Comparison of ENCODE assay signal across 23 mouse cellular contexts in genomic region chr14:56462729-56463128, GRCm38 (mm10).
"Had no signal": no experiment of that assay in that cellular context is flagged by ENCODE, and none has a peak within 500 bp of the region (broad histone marks: within the 10 kb centered on the region; RNA-seq: fewer than 3 reads in every experiment).

No protein-coding gene starts in this region.

- H3K9ac ChIP-seq: limb, embryonic 12.5 days; limb, embryonic 15.5 days; lung, embryonic 15.5 days; midbrain, embryonic 12.5 days; midbrain, embryonic 15.5 days; neural tube, embryonic 12.5 days; neural tube, embryonic 15.5 days; stomach, embryonic 15.5 days had no signal

- ATAC-seq: intestine, postnatal 0 days; midbrain, embryonic 15.5 days had no signal

- H3K9me3 ChIP-seq: limb, embryonic 12.5 days; limb, embryonic 15.5 days; lung, embryonic 15.5 days; midbrain, embryonic 12.5 days; midbrain, embryonic 15.5 days; neural tube, embryonic 12.5 days; neural tube, embryonic 15.5 days; stomach, embryonic 15.5 days had no signal

- DNase-seq: kidney, adult 2 months; kidney, postnatal 25 days; layer of hippocampus, adult 9-11 months; left cerebral cortex, postnatal 4 days; lung, adult 18-20 months; lung, postnatal 10 days; lung, postnatal 36 days; right cerebral cortex, adult 18-20 months; right cerebral cortex, postnatal 25 days; spleen, adult 18-20 months; thymus, adult 18-20 months; thymus, postnatal 36 days had no signal

- H3K27me3 ChIP-seq: limb, embryonic 12.5 days; limb, embryonic 15.5 days; lung, embryonic 15.5 days; midbrain, embryonic 12.5 days; midbrain, embryonic 15.5 days; neural tube, embryonic 12.5 days; neural tube, embryonic 15.5 days; stomach, embryonic 15.5 days had no signal

- H3K4me1 ChIP-seq: limb, embryonic 12.5 days; limb, embryonic 15.5 days; midbrain, embryonic 12.5 days; midbrain, embryonic 15.5 days; neural tube, embryonic 12.5 days; neural tube, embryonic 15.5 days; stomach, embryonic 15.5 days had no signal

- H3K4me2 ChIP-seq: limb, embryonic 12.5 days; limb, embryonic 15.5 days; lung, embryonic 15.5 days; midbrain, embryonic 12.5 days; midbrain, embryonic 15.5 days; neural tube, embryonic 12.5 days; neural tube, embryonic 15.5 days; stomach, embryonic 15.5 days had no signal

- H3K36me3 ChIP-seq: limb, embryonic 12.5 days; limb, embryonic 15.5 days; lung, embryonic 15.5 days; midbrain, embryonic 12.5 days; midbrain, embryonic 15.5 days; neural tube, embryonic 12.5 days; neural tube, embryonic 15.5 days; stomach, embryonic 15.5 days had no signal

- H3K4me3 ChIP-seq: layer of hippocampus, adult 2 months; limb, embryonic 12.5 days; limb, embryonic 15.5 days; lung, embryonic 15.5 days; midbrain, embryonic 12.5 days; midbrain, embryonic 15.5 days; neural tube, embryonic 12.5 days; neural tube, embryonic 15.5 days; stomach, embryonic 15.5 days had no signal

- H3K27ac ChIP-seq: kidney, postnatal 0 days; layer of hippocampus, adult 2 months; limb, embryonic 12.5 days; limb, embryonic 15.5 days; lung, embryonic 15.5 days; midbrain, embryonic 12.5 days; midbrain, embryonic 15.5 days; neural tube, embryonic 12.5 days; neural tube, embryonic 15.5 days; stomach, embryonic 15.5 days had no signal
